Mouse (Mus musculus) megakaryocyte, embryonic 14.5 days (primary cell): Measurements from ENCODE around the gene Slc44a2.

Experiments
- FLI1 ChIP-seq: IDR thresholded peaks from 2 replicates; pipeline ENCODE4 v1.6.1; 2012; ENCODE audit warnings: low read length, inconsistent platforms, mixed read lengths
- GATA1 ChIP-seq: IDR thresholded peaks from 3 replicates; pipeline ENCODE4 v1.6.1; 2012; ENCODE audit warnings: mixed read lengths, low read length, inconsistent platforms, borderline replicate concordance

GRCm38 (mm10) chr9:21369080-21369479 is 48.6 kb downstream of the Slc44a2 start:
- TF ChIP-seq GATA1 = no peak
- TF ChIP-seq FLI1 = no peak
